Mouse (Mus musculus) liver, embryonic 14.5 days (tissue): ENCODE results near the gene Lrmp. TPM values are rescaled to one million over a fixed set of nuclear protein-coding genes. Genes with fewer than 3 reads are reported as not detected.

Experiments
- ATAC-seq: fragments of 200-750 bp; cut with Nextera tagmentation; 2 replicates; pipeline ENCODE4 v1.8.0; 2017; ENCODE audit warnings: moderate number of reproducible peaks, mild to moderate bottlenecking, moderate library complexity; ENCODE audit not compliant: insufficient read depth
- DNase-seq, 3 experiments: peaks; one replicate each; pipeline ENCODE4 v3.0.0-alpha.2; 2012 to 2013; ENCODE audit warnings: low read depth in 3 of 3, low spot score in 3 of 3
- H3K27ac ChIP-seq: fragments of 300-500 bp; sonication (generic); 2 replicates; pipeline ENCODE4 v1.5.1; 2014; ENCODE audit warnings: moderate library complexity, mild to moderate bottlenecking, control low read depth, inconsistent platforms
- H3K27me3 ChIP-seq: fragments of 300-500 bp; sonication (generic); 2 replicates; pipeline ENCODE4 v1.6.1; 2014; ENCODE audit warnings: mild to moderate bottlenecking, low read length, moderate library complexity; ENCODE audit not compliant: control insufficient read depth, insufficient read depth
- H3K36me3 ChIP-seq: fragments of 300-500 bp; sonication (generic); replicated peaks from 2 replicates; pipeline ENCODE4 v1.6.1; 2014; ENCODE audit warnings: low read depth; ENCODE audit not compliant: control insufficient read depth, insufficient read depth
- H3K4me1 ChIP-seq, 2 experiments: fragments of 200-500 bp in 1 of 2; fragments of 300-500 bp in 1 of 2; sonication (generic) in 1 of 2; replicated peaks; 2 replicates each; pipeline ENCODE4 v1.6.1; 2012 to 2014; ENCODE audit warnings: antibody characterized with exemption in 1 of 2, inconsistent platforms in 1 of 2, low read length in 1 of 2; ENCODE audit not compliant: control insufficient read depth in 2 of 2, insufficient read depth in 2 of 2
- H3K4me2 ChIP-seq: fragments of 300-500 bp; sonication (generic); 2 replicates; pipeline ENCODE4 v1.6.1; 2014; ENCODE audit warnings: low read depth, mild to moderate bottlenecking, control low read depth, moderate library complexity
- H3K4me3 ChIP-seq, 2 experiments: fragments of 200-500 bp in 1 of 2; fragments of 300-500 bp in 1 of 2; sonication (generic) in 1 of 2; 2 replicates each; pipeline ENCODE4 v1.5.1; 2012 to 2014; ENCODE audit warnings: low read depth in 2 of 2, low read length in 2 of 2, mild to moderate bottlenecking in 2 of 2, control low read depth in 1 of 2, inconsistent platforms in 1 of 2, moderate library complexity in 1 of 2; ENCODE audit not compliant: insufficient read depth in 1 of 2
- H3K9ac ChIP-seq: fragments of 300-500 bp; sonication (generic); replicated peaks from 2 replicates; pipeline ENCODE4 v1.6.1; 2014; ENCODE audit warnings: mild to moderate bottlenecking, control low read depth, moderate library complexity
- H3K9me3 ChIP-seq: fragments of 300-500 bp; sonication (generic); 2 replicates; pipeline ENCODE4 v1.6.1; 2016; ENCODE audit warnings: low read length, mixed read lengths; ENCODE audit not compliant: control insufficient read depth
- CTCF ChIP-seq: IDR thresholded peaks from 2 replicates; pipeline ENCODE4 v1.5.1; 2016; ENCODE audit warnings: antibody characterized with exemption, low read depth, control low read depth
- EP300 ChIP-seq: IDR thresholded peaks from 2 replicates; pipeline ENCODE4 v1.6.1; 2016; ENCODE audit warnings: antibody characterized with exemption, low read depth
- WGBS: fragments of 180-500 bp; shearing (Covaris S2); extraction: QIAGEN DNeasy Blood & Tissue Kit; methylation state at CpG from one replicate; pipeline ENCODE4 v1.1.7; 2014; ENCODE audit not compliant: insufficient replicate concordance; 5-methylcytosine and 5-hydroxymethylcytosine counted together
- polyA plus RNA-seq, 2 experiments: library from polyadenylated mRNA; depleted of rRNA in 1 of 2; stranded (reverse) in 1 of 2; unstranded in 1 of 2; fragments of >200 nt; fragmentation: Nextera tagmentation in 1 of 2; extraction: Ambion mirVana in 1 of 2; gene quantifications; 2 replicates each; pipeline versions ENCODE4 v1.2.1 to v1.2.3; 2012 to 2014

Lrmp gene
- polyA plus RNA-seq, 2 experiments = 7.3 to 10.9 TPM

DNA sequence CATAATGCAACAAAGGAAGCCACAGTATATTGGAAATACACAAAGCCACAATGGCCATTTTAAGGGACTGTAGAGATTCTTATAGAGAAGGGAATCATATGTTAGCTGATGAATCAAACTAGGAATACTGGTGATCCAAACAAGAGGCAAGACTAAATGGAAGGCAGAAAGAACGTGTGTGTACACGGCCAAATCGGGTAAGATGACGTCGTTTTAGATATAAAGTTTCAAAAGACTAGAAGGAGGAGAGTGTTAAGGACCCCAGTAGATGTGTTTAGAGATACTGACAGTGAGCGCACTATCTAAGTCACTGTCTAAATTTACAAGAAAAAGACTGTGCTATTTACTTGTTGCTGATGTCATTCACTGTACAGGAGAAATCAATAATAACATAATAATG lies 108.8 kb downstream of the Lrmp start:
- Histone ChIP-seq H3K4me2 (no peak overlapping the region), H3K4me1 (no peaks in the 10 kb centered on the region), H3K27ac (no peak overlapping the region), H3K27me3 (no peaks in the 10 kb centered on the region), H3K36me3 (peaks cover 12% of the 10 kb centered on the region), H3K9me3 (no peaks in the 10 kb centered on the region), H3K4me3 (no peak overlapping the region), H3K9ac (no peak overlapping the region)
- 87% methylated on average over 6 of the region's 6 CpGs for WGBS
- no peak for ATAC-seq
- DNase-seq = no peak
- TF ChIP-seq CTCF (no peak), EP300 (no peak)

Other genes starting within 250 kb of the Lrmp start
- 0.06 and 0.13 TPM in 2 replicates for gene Bcat1, start 39.5 kb upstream of the Lrmp start, polyA plus RNA-seq (2012; rRNA removed)
- 0.35 and 0.51 TPM in 2 replicates for gene Bcat1, start 39.5 kb upstream of the Lrmp start, polyA plus RNA-seq (2014; fragmentation: Nextera tagmentation; extraction: Ambion mirVana)
- 0.19 and 0.28 TPM in 2 replicates for gene Casc1, start 95.4 kb downstream of the Lrmp start, polyA plus RNA-seq (2012; rRNA removed)
- 0.09 and 0.13 TPM in 2 replicates for gene Casc1, start 95.4 kb downstream of the Lrmp start, polyA plus RNA-seq (2014; fragmentation: Nextera tagmentation; extraction: Ambion mirVana)
- gene Etfrf1, start 95.5 kb downstream of the Lrmp start, polyA plus RNA-seq (2012; rRNA removed) = 5.2 and 7.2 TPM in 2 replicates
- gene Etfrf1, start 95.5 kb downstream of the Lrmp start, polyA plus RNA-seq (2014; fragmentation: Nextera tagmentation; extraction: Ambion mirVana) = 12.3 and 13.3 TPM in 2 replicates
- gene Kras, start 134.6 kb downstream of the Lrmp start, polyA plus RNA-seq (2012; rRNA removed) = 12.1 and 17.8 TPM in 2 replicates
- gene Kras, start 134.6 kb downstream of the Lrmp start, polyA plus RNA-seq (2014; fragmentation: Nextera tagmentation; extraction: Ambion mirVana) = 47.0 and 52.2 TPM in 2 replicates